Mouse (Mus musculus): ENCODE measurements around the gene Col18a1.

Col18a1 gene

GRCm38 (mm10) chr10:77110843-77111242 lies 55.5 kb downstream of the Col18a1 start:
- no peak for DNase-seq (ENCODE audit: low read depth, low spot score)

GRCm38 (mm10) chr10:77110010-77110409 lies 56.3 kb downstream of the Col18a1 start:
- DNase-seq (ENCODE audit: low read depth, low spot score): no peak

GRCm38 (mm10) chr10:77108106-77108505 lies 58.2 kb downstream of the Col18a1 start:
- DNase-seq (ENCODE audit: low read depth, low spot score): no peak

- no peak for DNase-seq (ENCODE audit: low read depth, low spot score)
Measured at GRCm38 (mm10) chr10:77104327-77104726, 62.0 kb downstream of the Col18a1 start.

- DNase-seq (ENCODE audit: low read depth, low spot score): no peak
Measured at GRCm38 (mm10) chr10:77103689-77104088, 62.7 kb downstream of the Col18a1 start.

- no peak for DNase-seq (ENCODE audit: low read depth, low spot score)
Measured at GRCm38 (mm10) chr10:77099777-77100176, 66.6 kb downstream of the Col18a1 start.

- DNase-seq (ENCODE audit: low read depth, low spot score): no peak
Measured at GRCm38 (mm10) chr10:77098619-77099018, 67.7 kb downstream of the Col18a1 start.

- no peak for DNase-seq (ENCODE audit: low read depth, low spot score)
Measured at GRCm38 (mm10) chr10:77097890-77098200, 68.5 kb downstream of the Col18a1 start.

GRCm38 (mm10) chr10:77097006-77097889 lies 69.1 kb downstream of the Col18a1 start:
- no peak for DNase-seq (ENCODE audit: low read depth, low spot score)

GRCm38 (mm10) chr10:77095666-77096065 lies 70.7 kb downstream of the Col18a1 start:
- no peak for DNase-seq (ENCODE audit: low read depth, low spot score)

- DNase-seq (ENCODE audit: low read depth, low spot score): no peak
Measured at GRCm38 (mm10) chr10:77093817-77094216, 72.5 kb downstream of the Col18a1 start.

GRCm38 (mm10) chr10:77091538-77092097 lies 74.7 kb downstream of the Col18a1 start:
- DNase-seq (ENCODE audit: low read depth, low spot score): no peak

- no peak for DNase-seq (ENCODE audit: low read depth, low spot score)
Measured at GRCm38 (mm10) chr10:77090063-77090462, 76.3 kb downstream of the Col18a1 start.

GRCm38 (mm10) chr10:77089336-77089735 lies 77.0 kb downstream of the Col18a1 start:
- no peak for DNase-seq (ENCODE audit: low read depth, low spot score)

- DNase-seq (ENCODE audit: low read depth, low spot score): no peak
Measured at GRCm38 (mm10) chr10:77084568-77084967, 81.8 kb downstream of the Col18a1 start.

- no peak for DNase-seq (ENCODE audit: low read depth, low spot score)
Measured at GRCm38 (mm10) chr10:77082921-77083320, 83.4 kb downstream of the Col18a1 start.

GRCm38 (mm10) chr10:77082453-77082852 lies 83.9 kb downstream of the Col18a1 start:
- peak; percentile 79 for DNase-seq (ENCODE audit: low read depth, low spot score)

GRCm38 (mm10) chr10:77078961-77079360 lies 87.4 kb downstream of the Col18a1 start:
- DNase-seq (ENCODE audit: low read depth, low spot score): no peak

- no peak for DNase-seq (ENCODE audit: low read depth, low spot score)
Measured at GRCm38 (mm10) chr10:77078456-77078855, 87.9 kb downstream of the Col18a1 start.

GRCm38 (mm10) chr10:77074276-77074974 lies 91.9 kb downstream of the Col18a1 start:
- DNase-seq (ENCODE audit: low read depth, low spot score): no peak

- DNase-seq (ENCODE audit: low read depth, low spot score): peak; percentile 79
Measured at GRCm38 (mm10) chr10:77070072-77070471, 96.3 kb downstream of the Col18a1 start.

- DNase-seq (ENCODE audit: low read depth, low spot score): no peak
Measured at GRCm38 (mm10) chr10:77068469-77068868, 97.9 kb downstream of the Col18a1 start.

GRCm38 (mm10) chr10:77064659-77065058 lies 101.7 kb downstream of the Col18a1 start:
- no peak for DNase-seq (ENCODE audit: low read depth, low spot score)
